Mouse (Mus musculus) adrenal gland, postnatal 14 days (tissue): Measurements from ENCODE around the gene Rnf2. TPM values are rescaled to one million over a fixed set of nuclear protein-coding genes. Genes with fewer than 3 reads are reported as not detected.
A peak's percentile ranks its signal among the peaks of the same experiment; 100 is the strongest.
"Not testable (repeated sequence)": the region's sequence is repeated elsewhere in the genome, so short reads cannot be mapped to it uniquely, and the experiment has no call there.

Experiments used
- DNase-seq: peaks from one replicate; pipeline ENCODE4 v3.0.0; 2021; ENCODE audit warnings: mixed read lengths
- total RNA-seq: library from RNA; stranded (reverse); gene quantifications from 2 replicates; pipeline ENCODE4 v1.2.3, GENCODE M21; 2021

Gene Rnf2
- total RNA-seq, 1 experiment from 2014 or later: 55.4 TPM

- DNase-seq: peak; percentile 39
Observed at GRCm38 (mm10) chr1:151489806-151490205, 10.9 kb downstream of the Rnf2 start.

GRCm38 (mm10) chr1:151484754-151485153, 16.0 kb downstream of the Rnf2 start:
- no peak for DNase-seq

GRCm38 (mm10) chr1:151483568-151483967, 17.2 kb downstream of the Rnf2 start:
- DNase-seq: peak; percentile 43

- no peak for DNase-seq
Observed at GRCm38 (mm10) chr1:151482497-151482896, 18.3 kb downstream of the Rnf2 start.

GRCm38 (mm10) chr1:151472386-151472785, 28.4 kb downstream of the Rnf2 start:
- DNase-seq: not testable (repeated sequence)

GRCm38 (mm10) chr1:151471429-151471828, 29.3 kb downstream of the Rnf2 start:
- no peak for DNase-seq

GRCm38 (mm10) chr1:151466571-151466970, 34.2 kb downstream of the Rnf2 start:
- no peak for DNase-seq

- no peak for DNase-seq
Observed at GRCm38 (mm10) chr1:151464914-151465313, 35.8 kb downstream of the Rnf2 start.

GRCm38 (mm10) chr1:151461265-151461664, 39.5 kb downstream of the Rnf2 start:
- DNase-seq: peak; percentile 37

- no peak for DNase-seq
Observed at GRCm38 (mm10) chr1:151457087-151457486, 43.7 kb downstream of the Rnf2 start.

- no peak for DNase-seq
Observed at GRCm38 (mm10) chr1:151451946-151452345, 48.8 kb downstream of the Rnf2 start.

GRCm38 (mm10) chr1:151450851-151451250, 49.9 kb downstream of the Rnf2 start:
- no peak for DNase-seq

- DNase-seq: no peak
Observed at GRCm38 (mm10) chr1:151449866-151450265, 50.9 kb downstream of the Rnf2 start.

- no peak for DNase-seq
Observed at GRCm38 (mm10) chr1:151435431-151435830, 65.3 kb downstream of the Rnf2 start.

GRCm38 (mm10) chr1:151429316-151429715, 71.4 kb downstream of the Rnf2 start:
- no peak for DNase-seq

- DNase-seq: peak; percentile 97
Observed at GRCm38 (mm10) chr1:151428263-151429221, 72.2 kb downstream of the Rnf2 start, which contains the start of the genes Swt1 and Trmt1l. TSS of gene Swt1 (minus strand) at chr1:151428455. TSS of gene Trmt1l (plus strand) at chr1:151428542.

GRCm38 (mm10) chr1:151427888-151428262, 72.9 kb downstream of the Rnf2 start:
- no peak for DNase-seq

GRCm38 (mm10) chr1:151426947-151427600, 73.7 kb downstream of the Rnf2 start:
- no peak for DNase-seq

- DNase-seq: no peak
Observed at GRCm38 (mm10) chr1:151422178-151422577, 78.6 kb downstream of the Rnf2 start.

- DNase-seq: no peak
Observed at GRCm38 (mm10) chr1:151409827-151410226, 90.9 kb downstream of the Rnf2 start.
